Comparison of ENCODE assay signal across 9 mouse cellular contexts in the genomic region with DNA sequence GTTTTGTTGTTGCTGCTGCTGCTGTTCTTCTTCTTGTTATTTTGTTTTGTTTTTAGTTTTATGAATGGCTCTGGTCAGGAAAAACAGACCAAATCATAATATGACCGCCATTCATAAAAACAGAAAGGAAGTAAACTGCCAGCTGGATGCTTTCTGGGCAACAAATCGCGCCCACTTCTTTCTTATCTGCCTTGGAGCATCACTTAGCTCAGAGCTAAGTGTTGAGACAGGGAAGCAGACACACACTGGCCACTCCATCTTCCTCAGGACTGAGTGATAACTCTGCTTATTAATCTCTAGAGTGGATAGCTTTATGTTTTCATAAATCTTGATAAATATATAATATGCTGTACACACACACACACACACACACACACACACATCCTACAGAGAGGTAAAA.
DNase-seq lines count a peak whose midpoint lies in the region; ATAC-seq and TF ChIP-seq lines count a peak whose summit lies in the region.
"Had no signal": no experiment of that assay in that cellular context is flagged by ENCODE, and none has a peak within 500 bp of the region (broad histone marks: within the 10 kb centered on the region; RNA-seq: fewer than 3 reads in every experiment).

No protein-coding gene starts in this region.

- no peaks in the 10 kb centered on the region for H3K36me3 ChIP-seq in heart, embryonic 15.5 days
- H3K36me3 ChIP-seq in midbrain, embryonic 10.5 days, result peaks cover 17% of the 10 kb centered on the region
- no peaks in the 10 kb centered on the region for H3K36me3 ChIP-seq in midbrain, postnatal 0 days (ENCODE audit: insufficient read depth, low read length)
- H3K36me3 ChIP-seq in hindbrain, embryonic 12.5 days, result no peaks in the 10 kb centered on the region
- H3K36me3 ChIP-seq in stomach, embryonic 16.5 days (ENCODE audit: control insufficient read depth, insufficient read depth, low read length), result no peaks in the 10 kb centered on the region

- peak overlapping the region; percentile 18; the same call in 1 of the 2 replicates for H3K27ac ChIP-seq in heart, embryonic 15.5 days
- H3K27ac ChIP-seq in midbrain, embryonic 10.5 days (replicated peaks), result 0 out of 2 replicates have a peak overlapping the region, but pooled peaks have one; percentile 13
- H3K27ac ChIP-seq in midbrain, postnatal 0 days (ENCODE audit: low read depth, low read length), result no peak overlapping the region
- peak overlapping the region; percentile 52 for H3K27ac ChIP-seq in hindbrain, embryonic 12.5 days
- H3K27ac ChIP-seq in stomach, embryonic 16.5 days (ENCODE audit: low read length), result no peak overlapping the region

- intact Hi-C loops in heart, postnatal 14 days (cut with DNase I), result loop anchor here (5.0 kb wide), 1 partner anchor 95 kb away; no protein-coding TSS in a partner anchor

- H3K27me3 ChIP-seq in heart, embryonic 15.5 days, result no peaks in the 10 kb centered on the region
- H3K27me3 ChIP-seq in midbrain, embryonic 10.5 days (ENCODE audit: low read depth, poor library complexity, severe bottlenecking), result no peaks in the 10 kb centered on the region
- no peaks in the 10 kb centered on the region for H3K27me3 ChIP-seq in midbrain, postnatal 0 days (ENCODE audit: insufficient read depth, low read length)
- H3K27me3 ChIP-seq in hindbrain, embryonic 12.5 days, result no peaks in the 10 kb centered on the region
- no peaks in the 10 kb centered on the region for H3K27me3 ChIP-seq in stomach, embryonic 16.5 days (ENCODE audit: control insufficient read depth, insufficient read depth, low read length)

- peaks cover 16% of the 10 kb centered on the region for H3K4me1 ChIP-seq in heart, embryonic 15.5 days (replicated peaks)
- H3K4me1 ChIP-seq in midbrain, embryonic 10.5 days, result peaks cover 22% of the 10 kb centered on the region
- H3K4me1 ChIP-seq in midbrain, postnatal 0 days (ENCODE audit: insufficient read depth, low read length), result no peaks in the 10 kb centered on the region; the same call in 1 of the 2 replicates
- peaks cover 20% of the 10 kb centered on the region for H3K4me1 ChIP-seq in hindbrain, embryonic 12.5 days
- H3K4me1 ChIP-seq in stomach, embryonic 16.5 days (ENCODE audit: control insufficient read depth, insufficient read depth, low read length), result peaks cover 29% of the 10 kb centered on the region

- 42% methylated on average over 3 of the region's 3 CpGs for WGBS in heart, embryonic 15.5 days
- 93% methylated on average over 3 of the region's 3 CpGs for WGBS in midbrain, embryonic 10.5 days
- 63% methylated on average over 3 of the region's 3 CpGs for WGBS in midbrain, postnatal 0 days
- WGBS in hindbrain, embryonic 12.5 days, result 84% methylated on average over 3 of the region's 3 CpGs
- 61% methylated on average over 3 of the region's 3 CpGs for WGBS in stomach, embryonic 16.5 days

- no peak for DNase-seq in heart, postnatal 14 days
- no peak for DNase-seq in midbrain, embryonic 10.5 days (ENCODE audit: low spot score)
- no peak for DNase-seq in midbrain, postnatal 0 days (ENCODE audit: low spot score)
- DNase-seq in urinary bladder, postnatal 36 days (ENCODE audit: low spot score in 2 of 2), result no peak
- no peak for DNase-seq in cerebellum, postnatal 36 days
- DNase-seq: thymus, adult 18-20 months had no signal

- no peak overlapping the region for H3K9ac ChIP-seq in heart, embryonic 15.5 days
- H3K9ac ChIP-seq in midbrain, postnatal 0 days (replicated peaks; ENCODE audit: low read length, poor library complexity, severe bottlenecking), result no peak overlapping the region
- no peak overlapping the region for H3K9ac ChIP-seq in hindbrain, embryonic 12.5 days
- H3K9ac ChIP-seq in stomach, embryonic 16.5 days (ENCODE audit: low read length), result no peak overlapping the region

- no peak for TF ChIP-seq CTCF in midbrain, postnatal 0 days (IDR thresholded peaks at IDR 0.05)

- no peak; the same call in 1 of the 2 replicates for ATAC-seq in heart, embryonic 15.5 days (replicated peaks; ENCODE audit: insufficient number of reproducible peaks, insufficient read depth, low FRiP score, low read depth)
- ATAC-seq in midbrain, postnatal 0 days (ENCODE audit: low FRiP score), result no peak
- peak; percentile 45; the same call in 1 of the 2 replicates for ATAC-seq in hindbrain, embryonic 12.5 days (ENCODE audit: low FRiP score)
- no peak for ATAC-seq in stomach, embryonic 16.5 days (ENCODE audit: insufficient read depth, low FRiP score)

- peak overlapping the region; percentile 57 for H3K4me2 ChIP-seq in heart, embryonic 15.5 days
- H3K4me2 ChIP-seq in midbrain, postnatal 0 days (ENCODE audit: low read depth, low read length, poor library complexity, severe bottlenecking), result no peak overlapping the region
- no peak overlapping the region for H3K4me2 ChIP-seq in hindbrain, embryonic 12.5 days (replicated peaks)
- H3K4me2 ChIP-seq in stomach, embryonic 16.5 days (ENCODE audit: low read depth, low read length), result peak overlapping the region; percentile 25

- H3K9me3 ChIP-seq in heart, embryonic 15.5 days (replicated peaks), result no peaks in the 10 kb centered on the region
- H3K9me3 ChIP-seq in midbrain, embryonic 10.5 days (replicated peaks), result no peaks in the 10 kb centered on the region
- H3K9me3 ChIP-seq in midbrain, postnatal 0 days (ENCODE audit: low read length), result no peaks in the 10 kb centered on the region
- H3K9me3 ChIP-seq in hindbrain, embryonic 12.5 days (replicated peaks), result no peaks in the 10 kb centered on the region
- H3K9me3 ChIP-seq in stomach, embryonic 16.5 days (replicated peaks; ENCODE audit: control insufficient read depth, low read length), result no peaks in the 10 kb centered on the region

- H3K4me3 ChIP-seq in heart, embryonic 15.5 days, result peak overlapping the region; percentile 30
- H3K4me3 ChIP-seq in midbrain, embryonic 10.5 days, result no peak overlapping the region
- H3K4me3 ChIP-seq in midbrain, postnatal 0 days (ENCODE audit: low read depth, low read length), result no peak overlapping the region
- no peak overlapping the region for H3K4me3 ChIP-seq in hindbrain, embryonic 12.5 days
- H3K4me3 ChIP-seq in stomach, embryonic 16.5 days (replicated peaks; ENCODE audit: low read length), result no peak overlapping the region

Comparison
In these comparisons a context has a peak if more than half of its experiments do, and no peak if none do; other contexts are left out.
1. H3K27ac ChIP-seq: peak in heart, embryonic 15.5 days (single experiment), midbrain, embryonic 10.5 days (single experiment) and hindbrain, embryonic 12.5 days (single experiment); none in midbrain, postnatal 0 days (single experiment) and stomach, embryonic 16.5 days (single experiment).
2. H3K4me2 ChIP-seq: peak in heart, embryonic 15.5 days (single experiment) and stomach, embryonic 16.5 days (single experiment); none in midbrain, postnatal 0 days (single experiment) and hindbrain, embryonic 12.5 days (single experiment).